Mouse (Mus musculus) limb, embryonic 13.5 days (tissue): ENCODE measurements at regions not wholly inside any gene's neighbourhood (a gene's known extent, or its start where the extent isn't known, plus 50 kb on each side); places are given as distances from the start of the nearest gene placed in this dataset.

ENCODE experiments used
- ATAC-seq: fragments of 200-750 bp; cut with Nextera tagmentation; 2 replicates; pipeline ENCODE4 v1.8.0; 2017; ENCODE audit warnings: low read depth, moderate number of reproducible peaks, moderate TSS enrichment; ENCODE audit not compliant: low FRiP score
- H3K27ac ChIP-seq: fragments of 300-500 bp; sonication (generic); 2 replicates; pipeline ENCODE4 v1.5.1; 2015; ENCODE audit warnings: inconsistent platforms, mild to moderate bottlenecking, moderate library complexity
- H3K27me3 ChIP-seq: fragments of 300-500 bp; sonication (generic); 2 replicates; pipeline ENCODE4 v1.6.1; 2015; ENCODE audit warnings: mild to moderate bottlenecking, inconsistent platforms
- H3K36me3 ChIP-seq: fragments of 300-500 bp; sonication (generic); 2 replicates; pipeline ENCODE4 v1.6.1; 2015; ENCODE audit warnings: inconsistent platforms, mild to moderate bottlenecking, moderate library complexity
- H3K4me1 ChIP-seq: fragments of 300-500 bp; sonication (generic); 2 replicates; pipeline ENCODE4 v1.6.1; 2015; ENCODE audit warnings: inconsistent platforms
- H3K4me2 ChIP-seq: fragments of 300-500 bp; sonication (generic); replicated peaks from 2 replicates; pipeline ENCODE4 v1.6.1; 2015; ENCODE audit warnings: inconsistent platforms, mild to moderate bottlenecking, moderate library complexity
- H3K4me3 ChIP-seq: fragments of 300-500 bp; sonication (generic); 2 replicates; pipeline ENCODE4 v1.5.1; 2015; ENCODE audit warnings: moderate library complexity, mild to moderate bottlenecking, inconsistent platforms
- H3K9ac ChIP-seq: fragments of 300-500 bp; sonication (generic); 2 replicates; pipeline ENCODE4 v1.6.1; 2015; ENCODE audit warnings: mild to moderate bottlenecking, inconsistent platforms
- H3K9me3 ChIP-seq: fragments of 300-500 bp; sonication (generic); 2 replicates; pipeline ENCODE4 v1.6.1; 2016; ENCODE audit warnings: inconsistent platforms
- WGBS: fragments of 180-500 bp; shearing (Covaris S2); methylation state at CpG from one replicate; pipeline ENCODE4 v1.1.7; 2015; 5-methylcytosine and 5-hydroxymethylcytosine counted together

DNA sequence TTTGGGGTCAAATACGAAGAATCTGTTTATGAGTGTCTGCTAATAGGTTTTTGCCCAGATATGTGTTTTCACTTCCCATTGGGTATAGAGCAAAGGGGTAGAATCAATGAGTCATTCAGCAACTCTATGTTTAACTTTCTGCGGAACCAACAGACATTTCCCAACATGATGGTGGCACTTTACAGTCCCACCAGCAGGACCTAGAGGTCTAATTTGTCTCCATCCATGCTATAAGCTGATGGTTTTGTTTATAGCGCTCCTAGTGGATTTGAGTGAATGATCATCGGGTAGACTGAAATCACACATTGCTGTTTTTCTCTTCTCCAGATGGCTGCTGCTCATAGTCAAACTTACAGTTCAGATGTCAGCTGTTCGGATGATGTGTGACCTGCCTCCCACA, 99.7 kb upstream of the Arid5b start:
- Histone ChIP-seq H3K4me3 (no peak overlapping the region), H3K9ac (no peak overlapping the region), H3K9me3 (no peaks in the 10 kb centered on the region), H3K36me3 (no peaks in the 10 kb centered on the region), H3K27ac (no peak overlapping the region), H3K27me3 (no peaks in the 10 kb centered on the region), H3K4me1 (no peaks in the 10 kb centered on the region), H3K4me2 (no peak overlapping the region)
- WGBS, result 85% methylated on average over 5 of the region's 5 CpGs
- ATAC-seq, result no peak

DNA sequence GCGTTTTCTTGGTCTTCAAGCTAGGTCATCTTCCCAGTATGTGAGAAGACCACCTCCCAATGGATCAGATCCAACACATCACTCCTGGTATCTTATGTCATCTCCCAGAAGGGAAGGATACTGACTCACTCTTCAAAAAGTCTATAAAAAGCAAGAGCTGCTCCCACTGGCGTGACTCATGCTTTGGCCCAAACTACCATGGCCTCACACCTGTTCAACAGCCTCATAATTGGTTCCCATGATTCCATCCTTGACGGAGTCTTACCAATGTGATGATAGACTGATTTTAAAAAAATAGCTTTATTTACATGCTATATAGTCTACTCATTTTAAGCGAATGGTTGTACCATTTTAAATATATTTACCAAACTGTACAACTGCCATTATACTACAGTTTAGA, 98.9 kb upstream of the Arid5b start:
- no peak overlapping the region for H3K9ac ChIP-seq
- no peaks in the 10 kb centered on the region for H3K9me3 ChIP-seq
- no peaks in the 10 kb centered on the region for H3K4me1 ChIP-seq
- H3K27me3 ChIP-seq, result no peaks in the 10 kb centered on the region
- no peak for ATAC-seq
- WGBS, result 88% methylated on average over 4 of the region's 4 CpGs
- no peak overlapping the region for H3K27ac ChIP-seq
- H3K4me3 ChIP-seq, result no peak overlapping the region
- no peaks in the 10 kb centered on the region for H3K36me3 ChIP-seq
- no peak overlapping the region for H3K4me2 ChIP-seq

DNA sequence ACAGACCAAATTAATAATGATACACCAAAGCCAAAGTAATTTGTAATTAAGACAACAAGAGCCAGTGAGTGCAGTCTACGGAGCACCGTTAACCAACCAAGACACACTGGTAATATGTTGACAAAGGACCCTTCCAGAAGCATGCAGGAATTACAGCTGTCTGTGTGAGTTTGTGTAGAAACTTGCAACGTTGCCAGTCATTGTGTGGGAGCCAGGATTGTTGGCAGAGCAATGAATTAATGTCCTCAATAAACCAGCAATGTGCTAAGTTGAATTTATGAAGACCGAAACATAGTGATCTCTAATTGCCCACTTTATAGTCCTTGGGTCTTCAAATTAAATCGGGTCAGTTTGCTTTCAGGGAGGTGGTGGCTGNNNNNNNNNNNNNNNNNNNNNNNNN, 95.3 kb upstream of the Arid5b start:
- Histone ChIP-seq H3K36me3 (no peaks in the 10 kb centered on the region), H3K4me1 (no peaks in the 10 kb centered on the region), H3K27me3 (no peaks in the 10 kb centered on the region), H3K9ac (no peak overlapping the region), H3K4me3 (no peak overlapping the region), H3K27ac (no peak overlapping the region), H3K4me2 (no peak overlapping the region), H3K9me3 (no peaks in the 10 kb centered on the region)
- ATAC-seq, result no peak
- WGBS, result 64% methylated on average over 5 of the region's 5 CpGs

DNA sequence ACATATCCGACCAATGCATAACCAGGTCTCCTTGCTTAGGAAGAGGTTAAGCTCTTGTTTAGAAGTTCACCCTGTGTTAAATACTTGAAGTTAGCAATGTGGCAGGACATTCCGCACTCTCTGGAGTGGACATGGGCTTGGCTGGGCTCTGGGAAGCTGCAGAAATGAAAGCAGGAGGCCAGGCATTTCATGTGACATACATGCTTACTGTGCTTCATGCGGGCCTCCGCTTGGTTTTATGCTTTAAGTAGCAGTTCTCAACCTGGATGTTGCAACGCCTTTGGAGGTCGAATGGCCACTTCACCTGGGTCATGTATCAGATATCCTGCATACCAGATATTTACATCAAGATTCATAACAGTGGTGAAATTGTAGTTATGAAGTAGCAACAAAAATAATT, 93.2 kb upstream of the Arid5b start:
- no peak for ATAC-seq
- no peak overlapping the region for H3K4me2 ChIP-seq
- no peaks in the 10 kb centered on the region for H3K4me1 ChIP-seq
- H3K27me3 ChIP-seq, result no peaks in the 10 kb centered on the region
- H3K9ac ChIP-seq, result no peak overlapping the region
- H3K27ac ChIP-seq, result no peak overlapping the region
- no peak overlapping the region for H3K4me3 ChIP-seq
- no peaks in the 10 kb centered on the region for H3K36me3 ChIP-seq
- no peaks in the 10 kb centered on the region for H3K9me3 ChIP-seq
- WGBS, result 89% methylated on average over 6 of the region's 6 CpGs

DNA sequence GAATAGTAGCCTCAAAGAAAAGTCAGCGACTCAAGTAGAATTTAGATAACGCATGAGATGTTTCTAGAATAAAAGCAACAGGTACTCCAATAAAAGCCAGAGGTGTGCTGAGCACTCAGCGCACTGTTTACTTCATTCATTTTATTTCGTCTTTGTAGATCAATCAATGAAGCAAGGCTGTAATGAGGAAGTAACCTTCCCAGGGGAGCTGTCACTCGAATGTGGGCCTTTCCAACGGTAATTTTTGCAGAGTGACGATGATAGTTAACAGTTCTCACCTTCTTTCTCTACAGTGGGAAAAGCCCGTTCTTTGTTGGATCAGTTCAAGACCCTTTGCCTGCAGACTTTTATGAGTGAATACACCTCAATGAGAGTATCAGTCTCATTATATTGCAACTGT, 92.4 kb upstream of the Arid5b start:
- H3K9me3 ChIP-seq, result no peaks in the 10 kb centered on the region

DNA sequence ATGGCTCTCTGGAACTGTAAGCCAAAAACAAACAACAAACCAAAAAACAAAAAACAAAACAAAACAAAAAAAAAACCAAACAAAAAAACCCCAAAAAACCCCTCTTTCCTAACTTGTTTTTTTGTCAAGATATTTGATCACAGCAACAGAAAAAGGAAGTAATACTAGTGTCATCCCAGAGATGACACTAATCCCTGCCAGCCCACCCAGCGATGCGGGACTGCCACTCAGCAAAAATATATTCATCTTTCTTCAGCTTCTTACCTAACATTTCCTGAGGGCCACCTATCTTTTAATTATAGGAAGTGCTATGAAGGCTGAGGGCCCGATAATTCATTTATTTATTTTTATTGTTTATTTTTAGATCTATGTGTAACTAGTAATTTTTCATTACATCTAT, 88.3 kb upstream of the Arid5b start:
- ATAC-seq, result no peak
- Histone ChIP-seq H3K4me3 (no peak overlapping the region), H3K27ac (no peak overlapping the region), H3K9ac (no peak overlapping the region), H3K36me3 (no peaks in the 10 kb centered on the region), H3K4me1 (no peaks in the 10 kb centered on the region), H3K27me3 (no peaks in the 10 kb centered on the region), H3K9me3 (peaks cover 8% of the 10 kb centered on the region), H3K4me2 (no peak overlapping the region)
- WGBS, result 93% methylated on average over 3 of the region's 3 CpGs

More for the DNA sequence above, 92.4 kb upstream of the Arid5b start:
- no peak overlapping the region for H3K4me3 ChIP-seq
- H3K4me2 ChIP-seq, result no peak overlapping the region
- H3K36me3 ChIP-seq, result no peaks in the 10 kb centered on the region
- no peak overlapping the region for H3K27ac ChIP-seq
- ATAC-seq, result no peak
- H3K9ac ChIP-seq, result no peak overlapping the region
- WGBS, result 77% methylated on average over 8 of the region's 8 CpGs
- no peaks in the 10 kb centered on the region for H3K4me1 ChIP-seq
- H3K27me3 ChIP-seq, result no peaks in the 10 kb centered on the region

DNA sequence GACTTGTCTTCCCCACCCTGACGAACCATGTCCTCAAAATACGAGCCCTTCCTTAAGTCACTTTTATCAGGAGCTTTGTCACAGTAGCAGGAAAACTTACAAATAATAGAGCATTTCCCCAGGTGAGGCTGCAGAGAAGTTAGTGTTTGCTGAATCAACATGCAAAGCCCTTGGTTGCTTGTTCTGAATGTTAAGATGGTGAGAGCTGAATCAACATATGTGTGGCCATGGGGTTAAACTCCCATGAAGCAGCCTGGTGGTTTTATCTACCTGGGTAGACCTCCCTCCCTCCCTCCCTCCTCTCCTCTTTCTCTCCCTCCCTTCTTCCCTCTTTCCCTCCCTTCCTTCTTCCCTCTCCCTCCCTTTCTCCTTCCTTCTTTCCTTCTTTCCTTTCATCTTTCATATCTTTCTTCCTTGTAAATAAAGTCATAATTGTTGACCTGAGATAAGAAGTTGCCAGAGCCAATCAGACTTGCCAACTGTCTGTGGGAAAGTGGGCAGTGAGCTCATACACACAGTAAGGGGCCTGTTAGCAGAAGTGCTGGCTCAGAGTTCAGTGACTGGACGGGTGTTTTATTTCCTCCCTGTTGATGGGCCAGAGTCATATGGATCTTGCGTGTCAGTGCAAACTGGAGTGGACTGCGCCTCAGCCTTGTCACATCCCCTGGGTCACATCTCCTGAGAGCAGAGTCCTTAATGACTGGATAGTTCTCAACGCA, 82.4 kb upstream of the Arid5b start:
- H3K27ac ChIP-seq, result no peak overlapping the region
- peaks cover 10% of the 10 kb centered on the region for H3K9me3 ChIP-seq
- peaks cover 13% of the 10 kb centered on the region for H3K4me1 ChIP-seq
- no peak for ATAC-seq
- no peaks in the 10 kb centered on the region for H3K27me3 ChIP-seq
- no peak overlapping the region for H3K9ac ChIP-seq
- no peak overlapping the region for H3K4me3 ChIP-seq
- H3K36me3 ChIP-seq, result no peaks in the 10 kb centered on the region
- WGBS, result 72% methylated on average over 6 of the region's 6 CpGs
- H3K4me2 ChIP-seq, result no peak overlapping the region

DNA sequence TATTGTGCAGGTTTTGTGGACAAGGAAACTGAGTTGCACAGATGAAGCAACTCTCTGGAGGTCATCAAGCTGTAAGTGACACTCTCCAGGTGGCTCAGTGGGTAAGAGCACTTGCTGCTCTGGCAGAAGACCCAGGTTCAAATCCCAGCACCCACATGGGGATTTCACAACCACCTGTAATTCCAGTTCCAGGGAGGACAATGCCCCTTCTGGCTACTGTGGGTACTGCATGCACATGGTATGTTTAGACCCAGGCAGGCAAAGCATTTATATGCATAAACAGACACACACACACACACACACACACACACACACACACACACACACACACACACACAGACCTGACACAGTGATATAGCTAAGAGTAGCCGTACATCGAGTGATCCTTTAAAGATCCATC, 80.6 kb upstream of the Arid5b start:
- Histone ChIP-seq H3K9ac (no peak overlapping the region), H3K27ac (no peak overlapping the region), H3K4me2 (no peak overlapping the region), H3K36me3 (no peaks in the 10 kb centered on the region), H3K4me1 (peaks cover 29% of the 10 kb centered on the region), H3K4me3 (no peak overlapping the region), H3K27me3 (no peaks in the 10 kb centered on the region), H3K9me3 (peaks cover 3% of the 10 kb centered on the region)
- 100% methylated on average over 2 of the region's 2 CpGs for WGBS
- ATAC-seq, result no peak

DNA sequence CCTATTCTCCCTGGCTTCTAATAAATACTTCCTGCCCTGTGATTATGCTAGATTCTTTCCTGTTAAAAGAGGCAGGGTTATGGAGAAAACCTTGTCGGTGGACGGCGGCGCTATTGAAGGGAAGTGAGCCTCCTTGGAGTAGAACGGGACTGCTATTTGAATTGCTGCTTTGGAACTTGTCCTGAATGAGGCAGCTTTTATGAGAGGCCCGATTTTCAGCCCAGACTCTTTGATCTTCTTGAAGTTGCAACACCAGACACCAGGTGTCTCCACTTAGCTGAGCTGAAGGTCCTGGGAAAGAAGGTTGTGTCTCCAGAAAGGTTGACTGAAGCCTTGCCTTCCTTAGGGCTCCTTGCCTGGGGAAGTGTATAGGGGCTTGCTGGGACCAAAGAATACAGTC, 78.4 kb upstream of the Arid5b start:
- Histone ChIP-seq H3K27ac (peak overlapping the region; percentile 64), H3K4me2 (peak overlapping the region; percentile 14; the same call in 1 of the 2 replicates), H3K4me1 (peaks cover 41% of the 10 kb centered on the region), H3K9me3 (peaks cover 3% of the 10 kb centered on the region; the same call in 1 of the 2 replicates), H3K9ac (no peak overlapping the region), H3K36me3 (no peaks in the 10 kb centered on the region), H3K27me3 (no peaks in the 10 kb centered on the region), H3K4me3 (no peak overlapping the region)
- 8% methylated on average over 6 of the region's 6 CpGs for WGBS
- peak; percentile 20; the same call in 1 of the 2 replicates for ATAC-seq

DNA sequence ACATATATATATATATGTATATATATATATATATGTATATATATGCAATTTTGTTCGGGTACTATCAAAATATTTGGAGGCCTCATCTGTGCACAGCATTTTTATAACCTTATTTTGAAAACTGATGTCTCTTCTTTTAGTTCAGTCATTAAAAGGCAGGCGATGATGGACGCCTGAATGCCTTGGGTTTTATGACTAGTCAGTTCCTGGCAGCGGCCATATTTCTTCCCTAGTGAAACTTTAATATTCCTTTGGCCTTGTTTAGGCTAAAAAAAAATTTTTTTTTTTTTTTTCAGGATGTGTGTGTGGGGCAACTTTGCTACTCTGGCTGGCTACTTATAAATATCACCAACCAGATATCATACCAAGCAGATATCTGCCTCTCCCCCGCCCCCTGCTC, 78.0 kb upstream of the Arid5b start:
- Histone ChIP-seq H3K27ac (peak overlapping the region; percentile 64; the same call in 1 of the 2 replicates), H3K9me3 (no peaks in the 10 kb centered on the region), H3K9ac (no peak overlapping the region), H3K27me3 (no peaks in the 10 kb centered on the region), H3K36me3 (no peaks in the 10 kb centered on the region), H3K4me1 (peaks cover 46% of the 10 kb centered on the region), H3K4me3 (no peak overlapping the region), H3K4me2 (peak overlapping the region; percentile 14; the same call in 1 of the 2 replicates)
- WGBS, result 17% methylated on average over 5 of the region's 5 CpGs
- 0 out of 2 replicates have a peak, but pooled peaks have one; percentile 3 for ATAC-seq

DNA sequence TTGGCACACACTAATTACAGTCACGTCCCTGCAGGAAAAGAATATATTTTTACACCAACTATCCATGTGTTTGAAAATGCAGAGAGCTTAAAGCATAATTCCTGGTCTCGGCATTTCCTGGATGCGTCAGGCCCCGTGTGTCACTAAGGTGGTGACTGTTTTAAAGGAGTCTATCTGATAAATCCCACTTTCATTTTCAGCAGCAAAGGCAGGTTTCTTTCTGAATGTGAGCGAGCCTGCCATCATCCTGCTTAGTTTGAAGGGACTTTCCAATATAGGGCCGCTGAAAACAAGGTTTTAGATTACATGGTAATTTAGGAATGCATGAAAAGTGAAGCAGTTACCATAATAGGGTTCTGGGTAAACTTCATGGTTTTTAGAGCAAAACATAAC, 77.5 kb upstream of the Arid5b start:
- H3K36me3 ChIP-seq, result no peaks in the 10 kb centered on the region
- H3K4me2 ChIP-seq, result peak overlapping the region; percentile 46
- H3K4me3 ChIP-seq, result no peak overlapping the region
- H3K27me3 ChIP-seq, result no peaks in the 10 kb centered on the region
- no peak for ATAC-seq
- 9% methylated on average over 6 of the region's 6 CpGs for WGBS
- no peaks in the 10 kb centered on the region for H3K9me3 ChIP-seq
- H3K9ac ChIP-seq, result no peak overlapping the region
- H3K27ac ChIP-seq, result peak overlapping the region; percentile 76
- peaks cover 50% of the 10 kb centered on the region for H3K4me1 ChIP-seq

DNA sequence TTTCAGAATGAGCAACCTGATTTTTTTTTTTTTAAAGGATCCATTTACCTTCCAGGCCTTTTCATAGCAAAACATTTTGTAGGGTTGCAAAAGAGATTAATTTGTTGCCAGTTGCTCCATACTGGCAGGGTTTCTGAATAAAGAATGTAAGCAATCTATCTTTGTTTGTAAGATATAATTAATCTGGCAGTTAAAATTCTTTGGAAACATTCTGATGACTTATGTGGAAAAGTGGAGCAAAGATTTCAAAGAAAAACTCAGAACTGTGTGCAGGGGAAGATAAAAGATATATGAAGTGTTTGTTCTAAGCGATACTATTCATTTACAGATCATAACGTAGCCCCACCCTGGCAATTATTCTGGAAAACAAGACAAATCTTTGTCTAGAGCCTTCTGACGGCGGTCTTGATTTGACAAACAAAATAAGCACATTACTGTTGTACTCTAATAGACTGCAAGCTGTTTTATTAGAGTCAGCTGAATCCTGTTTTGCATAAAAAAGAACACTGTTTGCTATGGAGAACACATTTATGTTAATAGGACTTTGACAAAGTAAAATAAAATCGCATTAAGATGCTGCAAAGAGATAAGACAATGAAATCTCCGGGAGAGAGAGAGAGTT, 77.0 kb upstream of the Arid5b start:
- Histone ChIP-seq H3K9ac (no peak overlapping the region), H3K4me1 (peaks cover 50% of the 10 kb centered on the region), H3K4me2 (peak overlapping the region; percentile 46), H3K9me3 (no peaks in the 10 kb centered on the region), H3K27ac (peak overlapping the region; percentile 76), H3K36me3 (no peaks in the 10 kb centered on the region), H3K27me3 (no peaks in the 10 kb centered on the region), H3K4me3 (no peak overlapping the region)
- no peak for ATAC-seq
- 14% methylated on average over 6 of the region's 6 CpGs for WGBS
